Mouse (Mus musculus) hindbrain, embryonic 11.5 days (tissue): ENCODE data around the gene Rap1gap2. TPM values are rescaled to one million over a fixed set of nuclear protein-coding genes. Genes with fewer than 3 reads are reported as not detected.

ENCODE experiments used
- ATAC-seq: fragments of 200-750 bp; cut with Nextera tagmentation; 2 replicates; pipeline ENCODE4 v1.8.0; 2017; ENCODE audit warnings: mild to moderate bottlenecking, moderate TSS enrichment, moderate library complexity; ENCODE audit not compliant: low FRiP score
- DNase-seq: peaks from one replicate; pipeline ENCODE4 v3.0.0-alpha.2; 2015; ENCODE audit warnings: low spot score
- H3K27ac ChIP-seq: fragments of 300-500 bp; sonication (generic); 2 replicates; pipeline ENCODE4 v1.5.1; 2014; ENCODE audit warnings: mild to moderate bottlenecking, low read depth, low read length
- H3K27me3 ChIP-seq: fragments of 300-500 bp; sonication (generic); 2 replicates; pipeline ENCODE4 v1.6.1; 2014; ENCODE audit warnings: mild to moderate bottlenecking, low read length, moderate library complexity, mixed read lengths; ENCODE audit not compliant: control insufficient read depth, insufficient read depth
- H3K36me3 ChIP-seq: fragments of 300-500 bp; sonication (generic); 2 replicates; pipeline ENCODE4 v1.6.1; 2014; ENCODE audit warnings: mild to moderate bottlenecking, low read length, moderate library complexity, mixed read lengths; ENCODE audit not compliant: control insufficient read depth, insufficient read depth
- H3K4me1 ChIP-seq: fragments of 300-500 bp; sonication (generic); replicated peaks from 2 replicates; pipeline ENCODE4 v1.6.1; 2014; ENCODE audit warnings: low read length, mixed read lengths; ENCODE audit not compliant: control insufficient read depth, insufficient read depth
- H3K4me2 ChIP-seq: fragments of 300-500 bp; sonication (generic); replicated peaks from 2 replicates; pipeline ENCODE4 v1.6.1; 2014; ENCODE audit warnings: mild to moderate bottlenecking, low read depth, low read length
- H3K4me3 ChIP-seq: fragments of 300-500 bp; sonication (generic); 2 replicates; pipeline ENCODE4 v1.5.1; 2014; ENCODE audit warnings: low read depth, low read length
- H3K9ac ChIP-seq: fragments of 300-500 bp; sonication (generic); 2 replicates; pipeline ENCODE4 v1.6.1; 2014; ENCODE audit warnings: low read depth, low read length
- H3K9me3 ChIP-seq: fragments of 300-500 bp; sonication (generic); 2 replicates; pipeline ENCODE4 v1.6.1; 2016; ENCODE audit warnings: low read length; ENCODE audit not compliant: control insufficient read depth
- WGBS: fragments of 180-500 bp; shearing (Covaris S2); extraction: QIAGEN DNeasy Blood & Tissue Kit; methylation state at CpG from one replicate; pipeline ENCODE4 v1.1.7; 2014; 5-methylcytosine and 5-hydroxymethylcytosine counted together
- polyA plus RNA-seq: library from polyadenylated mRNA; unstranded; fragments of >200 nt; fragmentation: Nextera tagmentation; extraction: Ambion mirVana; gene quantifications from 2 replicates; pipeline ENCODE4 v1.2.1, GENCODE M21; 2014

The Rap1gap2 gene
- polyA plus RNA-seq, 1 experiment from 2014 or later: 2.7 TPM

- no peak for ATAC-seq
Observed at GRCm38 (mm10) chr11:74574768-74575434, 35.8 kb downstream of the Rap1gap2 start.

GRCm38 (mm10) chr11:74572459-74573061 is 38.2 kb downstream of the Rap1gap2 start:
- H3K36me3 ChIP-seq: no peaks in the 10 kb centered on the region
- H3K27me3 ChIP-seq: 0 out of 2 replicates have a peak, but pooled peaks cover 2% of the 10 kb centered on the region
- DNase-seq (no peak), ATAC-seq (no peak)
- H3K4me2 ChIP-seq: no peak overlapping the region
- H3K4me3 ChIP-seq: no peak overlapping the region
- no peaks in the 10 kb centered on the region for H3K4me1 ChIP-seq
- no peak overlapping the region for H3K27ac ChIP-seq
- no peak overlapping the region for H3K9ac ChIP-seq
- H3K9me3 ChIP-seq: no peaks in the 10 kb centered on the region
- WGBS: 80% methylated on average over 6 of the region's 6 CpGs

More at GRCm38 (mm10) chr11:74574768-74575434, 35.8 kb downstream of the Rap1gap2 start:
- Histone ChIP-seq H3K9me3 (no peaks in the 10 kb centered on the region), H3K27me3 (no peaks in the 10 kb centered on the region), H3K36me3 (no peaks in the 10 kb centered on the region), H3K9ac (no peak overlapping the region), H3K27ac (no peak overlapping the region), H3K4me2 (no peak overlapping the region), H3K4me3 (no peak overlapping the region), H3K4me1 (no peaks in the 10 kb centered on the region)
- WGBS: 81% methylated on average over 4 of the region's 4 CpGs
- DNase-seq: no peak

GRCm38 (mm10) chr11:74569735-74570134 is 41.0 kb downstream of the Rap1gap2 start:
- Histone ChIP-seq H3K4me2 (no peak overlapping the region), H3K4me3 (no peak overlapping the region), H3K27ac (no peak overlapping the region), H3K9me3 (no peaks in the 10 kb centered on the region), H3K36me3 (no peaks in the 10 kb centered on the region), H3K4me1 (no peaks in the 10 kb centered on the region), H3K9ac (no peak overlapping the region), H3K27me3 (0 out of 2 replicates have a peak, but pooled peaks cover 2% of the 10 kb centered on the region)
- DNase-seq (no peak), ATAC-seq (no peak)
- 65% methylated on average over 6 of the region's 6 CpGs for WGBS

- no peak for ATAC-seq
- no peaks in the 10 kb centered on the region for H3K4me1 ChIP-seq
- 87% methylated on average over 5 of the region's 5 CpGs for WGBS
- no peak overlapping the region for H3K9ac ChIP-seq
- H3K27me3 ChIP-seq: 0 out of 2 replicates have a peak, but pooled peaks cover 2% of the 10 kb centered on the region
- no peak for DNase-seq
- no peak overlapping the region for H3K27ac ChIP-seq
- no peaks in the 10 kb centered on the region for H3K9me3 ChIP-seq
- no peak overlapping the region for H3K4me3 ChIP-seq
- no peak overlapping the region for H3K4me2 ChIP-seq
- no peaks in the 10 kb centered on the region for H3K36me3 ChIP-seq
Observed at GRCm38 (mm10) chr11:74568463-74568862, 42.3 kb downstream of the Rap1gap2 start.

- H3K4me1 ChIP-seq: no peaks in the 10 kb centered on the region
- DNase-seq (no peak), ATAC-seq (no peak)
- H3K9ac ChIP-seq: no peak overlapping the region
- H3K36me3 ChIP-seq: no peaks in the 10 kb centered on the region
- WGBS: 81% methylated on average over 3 of the region's 3 CpGs
- 0 out of 2 replicates have a peak, but pooled peaks cover 2% of the 10 kb centered on the region for H3K27me3 ChIP-seq
- H3K9me3 ChIP-seq: no peaks in the 10 kb centered on the region
- no peak overlapping the region for H3K4me3 ChIP-seq
- H3K4me2 ChIP-seq: no peak overlapping the region
- no peak overlapping the region for H3K27ac ChIP-seq
Observed at GRCm38 (mm10) chr11:74568004-74568403, 42.7 kb downstream of the Rap1gap2 start.

- H3K4me3 ChIP-seq: no peak overlapping the region
Observed at GRCm38 (mm10) chr11:74566326-74566874, 44.3 kb downstream of the Rap1gap2 start.

GRCm38 (mm10) chr11:74561392-74561791 is 49.3 kb downstream of the Rap1gap2 start:
- WGBS: 91% methylated on average over 4 of the region's 4 CpGs
- Histone ChIP-seq H3K9ac (no peak overlapping the region), H3K27ac (no peak overlapping the region), H3K4me3 (no peak overlapping the region), H3K27me3 (no peaks in the 10 kb centered on the region), H3K4me1 (no peaks in the 10 kb centered on the region), H3K4me2 (no peak overlapping the region), H3K36me3 (no peaks in the 10 kb centered on the region), H3K9me3 (no peaks in the 10 kb centered on the region)
- ATAC-seq (no peak), DNase-seq (no peak)

More at GRCm38 (mm10) chr11:74566326-74566874, 44.3 kb downstream of the Rap1gap2 start:
- H3K9ac ChIP-seq: no peak overlapping the region
- H3K36me3 ChIP-seq: no peaks in the 10 kb centered on the region
- ATAC-seq (no peak), DNase-seq (no peak)
- no peaks in the 10 kb centered on the region for H3K9me3 ChIP-seq
- no peak overlapping the region for H3K27ac ChIP-seq
- 0 out of 2 replicates have a peak, but pooled peaks cover 2% of the 10 kb centered on the region for H3K27me3 ChIP-seq
- no peaks in the 10 kb centered on the region for H3K4me1 ChIP-seq
- WGBS: 85% methylated on average over 4 of the region's 4 CpGs
- H3K4me2 ChIP-seq: no peak overlapping the region

GRCm38 (mm10) chr11:74560600-74561227 is 50.0 kb downstream of the Rap1gap2 start:
- Histone ChIP-seq H3K27ac (no peak overlapping the region), H3K9me3 (no peaks in the 10 kb centered on the region), H3K4me1 (0 out of 2 replicates have a peak, but pooled peaks cover 2% of the 10 kb centered on the region), H3K36me3 (no peaks in the 10 kb centered on the region), H3K4me2 (no peak overlapping the region), H3K9ac (no peak overlapping the region), H3K4me3 (no peak overlapping the region), H3K27me3 (no peaks in the 10 kb centered on the region)
- DNase-seq: no peak
- ATAC-seq: no peak
- 88% methylated on average over 9 of the region's 9 CpGs for WGBS
